Mouse (Mus musculus): Measurements from ENCODE around the gene Nop56.

The Nop56 gene

DNA sequence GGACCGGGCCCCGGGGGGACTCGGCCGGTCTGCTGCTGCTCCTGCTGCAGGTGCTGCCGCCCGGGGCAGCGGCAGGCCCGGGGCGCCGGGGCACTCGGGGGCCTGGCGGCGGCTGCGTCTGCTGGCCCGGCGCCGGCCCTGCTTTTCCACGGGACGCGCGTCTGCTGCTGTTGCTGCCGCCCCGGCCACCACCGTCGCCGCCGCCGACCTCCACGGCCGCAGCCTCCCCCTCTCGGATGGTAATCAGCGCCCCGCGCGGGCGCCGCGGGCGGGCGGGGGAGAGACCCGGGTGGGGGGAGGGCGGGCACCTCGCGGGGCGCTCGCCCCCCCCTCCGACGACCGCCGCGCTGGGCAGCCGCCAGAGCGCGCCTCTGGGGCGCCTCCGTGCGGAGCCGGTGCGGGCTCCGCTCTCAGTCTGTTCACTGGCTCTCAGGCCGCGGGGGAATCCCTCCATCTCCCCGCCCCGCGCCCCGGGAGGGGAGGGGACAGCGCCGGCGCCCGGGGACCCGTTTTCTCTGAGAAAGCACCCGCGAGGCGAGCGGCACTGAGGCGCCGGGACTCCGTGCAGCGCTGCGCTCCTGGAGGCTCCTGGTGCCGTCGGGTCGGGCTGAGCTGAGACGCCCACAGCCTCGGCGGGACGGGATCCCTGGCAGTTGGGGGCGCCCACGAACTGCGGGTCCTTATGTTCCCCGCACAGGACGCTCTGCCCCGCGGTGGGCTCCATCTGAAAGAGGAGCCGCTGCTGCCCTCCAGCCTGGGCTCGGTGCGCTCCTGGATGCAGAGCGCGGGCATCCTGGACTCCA is 21.3 kb downstream of the Nop56 start:
- DNase-seq (ENCODE audit: low spot score) = no peak

DNA sequence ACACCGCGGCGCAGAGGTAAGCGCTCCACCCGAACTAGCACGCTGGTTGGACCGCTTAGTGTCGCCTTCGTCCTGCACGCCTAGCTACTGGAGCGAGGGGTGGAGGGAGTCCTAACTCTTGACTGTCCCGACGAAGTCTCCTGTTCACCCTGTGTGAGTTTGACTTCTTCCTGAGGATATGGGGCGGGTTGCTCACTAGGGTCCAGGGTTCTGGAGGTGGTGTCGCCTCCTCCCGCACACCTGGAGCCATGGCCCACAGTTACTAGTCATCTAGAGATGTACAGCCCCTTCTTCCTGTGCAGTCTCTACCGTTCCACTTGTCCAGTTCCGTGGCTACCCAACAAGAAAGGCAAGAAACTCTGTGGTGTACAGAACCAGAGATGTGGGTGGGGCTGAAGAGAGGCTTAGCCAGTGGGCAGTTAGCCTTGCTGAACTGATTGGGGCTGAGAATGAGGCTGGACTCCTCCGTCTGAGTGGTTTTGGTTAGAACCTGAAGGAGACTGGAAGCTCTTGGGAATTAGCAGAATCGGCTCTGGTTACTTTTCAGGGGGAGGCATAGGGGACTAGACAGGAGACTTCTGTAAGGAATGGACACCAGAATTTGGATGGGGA is 22.0 kb downstream of the Nop56 start:
- DNase-seq (ENCODE audit: low spot score) = no peak

DNA sequence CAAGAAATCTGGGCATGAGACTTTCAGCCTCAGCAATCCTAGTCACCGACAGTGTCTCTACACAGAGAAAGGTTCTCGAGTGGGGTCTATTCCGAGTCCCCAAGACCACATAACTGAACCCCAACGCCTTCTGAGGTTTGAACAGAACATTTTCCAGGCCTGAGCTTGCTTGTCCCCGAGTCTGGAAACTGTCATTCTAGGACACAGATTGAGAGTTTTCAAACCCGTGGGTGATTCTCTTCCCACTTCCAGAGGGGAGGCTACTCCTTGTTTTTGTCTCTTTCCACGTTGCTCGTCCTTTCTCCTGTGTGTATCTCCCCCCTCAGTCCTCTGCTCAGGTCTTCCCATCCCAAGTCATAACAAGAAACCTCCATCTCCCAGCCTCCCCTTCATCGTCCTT is 23.4 kb downstream of the Nop56 start:
- no peak for DNase-seq (ENCODE audit: low spot score)

DNA sequence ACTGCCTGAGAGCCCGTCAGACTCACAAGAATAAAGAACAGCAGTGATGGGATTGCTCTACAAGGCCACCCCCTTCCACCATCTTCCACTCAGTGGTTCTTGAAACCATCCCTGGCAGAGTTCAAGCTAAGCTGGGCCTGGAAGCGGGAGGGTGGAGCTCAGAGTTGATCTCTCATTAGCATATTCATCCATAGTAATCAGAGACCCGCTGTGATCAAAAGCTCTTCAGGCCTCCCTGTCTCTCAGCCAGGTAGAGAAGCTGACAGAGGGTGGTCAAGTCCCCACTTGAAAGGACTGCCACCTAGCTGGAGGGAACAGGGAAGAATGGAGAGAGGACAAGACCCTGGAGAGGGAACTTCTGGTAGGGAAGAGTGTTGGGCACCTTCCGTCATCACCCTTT is 28.8 kb downstream of the Nop56 start:
- no peak for DNase-seq (ENCODE audit: low spot score)

DNA sequence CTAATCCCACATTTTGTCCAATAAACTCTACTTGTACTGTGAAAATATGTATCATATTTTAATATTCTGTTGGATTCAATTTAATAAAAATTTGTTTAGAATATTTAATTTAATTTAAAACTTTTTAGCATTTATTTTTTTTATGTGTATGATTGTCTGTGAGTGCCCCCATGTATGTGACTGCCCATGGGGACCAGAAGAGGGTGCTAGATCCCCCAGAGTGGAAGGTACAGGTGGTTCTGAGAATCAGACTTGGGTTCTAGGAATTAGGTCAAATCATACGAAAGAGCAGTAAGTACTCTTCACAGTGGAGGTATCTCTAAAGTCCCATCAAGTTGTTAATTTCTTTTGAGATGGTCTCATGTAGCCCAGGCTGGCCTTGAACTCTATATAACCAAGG is 52.8 kb downstream of the Nop56 start:
- no peak for DNase-seq (ENCODE audit: low spot score)
